Mouse (Mus musculus) NIH3T3 (cell line): ENCODE measurements around the gene Serpinb11.

Experiments used
- DNase-seq: peaks from one replicate; pipeline ENCODE4 v3.0.0-alpha.2; 2012; ENCODE audit warnings: low read depth

Serpinb11 gene

DNA sequence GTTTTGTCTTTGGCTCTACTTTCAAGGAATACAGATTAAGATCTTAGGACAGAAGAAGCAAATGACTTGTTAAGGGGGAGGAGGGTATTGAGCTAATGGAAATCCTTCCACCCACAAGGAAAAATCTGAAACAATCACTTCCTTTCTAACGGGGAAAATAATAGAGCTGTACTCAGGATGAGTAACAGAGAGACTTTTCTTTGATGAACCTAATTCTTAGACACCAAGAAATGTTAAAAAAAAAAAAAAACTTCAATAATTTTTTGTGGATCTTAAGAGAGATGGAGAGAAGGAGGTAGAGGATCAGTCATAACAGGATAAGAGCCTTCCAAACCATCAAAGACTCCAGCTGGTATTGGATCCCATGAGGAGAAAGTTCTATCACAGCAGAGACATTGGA is at the start of gene Serpinb11:
TSS of gene Serpinb11 (plus strand) at position 301 of the 400 bp plus-strand sequence.
- no peak for DNase-seq

DNA sequence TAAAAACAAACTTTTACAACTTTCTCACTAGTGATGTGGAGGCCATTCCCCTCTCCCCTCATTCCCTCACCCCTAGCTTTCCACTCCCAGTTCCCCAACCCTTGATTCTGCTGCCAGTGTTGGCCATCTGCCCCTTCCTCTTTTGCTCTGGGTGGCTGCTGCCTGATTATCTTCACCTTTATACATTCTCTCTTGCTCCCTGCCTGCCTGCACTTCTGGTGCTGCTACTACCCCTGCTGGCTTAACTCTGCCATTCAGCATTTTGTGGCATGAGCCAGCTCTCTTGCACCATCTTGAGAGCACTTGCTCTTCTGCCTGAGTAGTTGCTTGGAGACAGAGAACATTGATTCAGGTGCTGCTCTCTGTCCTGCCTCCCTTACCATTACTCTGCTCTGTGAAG is 15.0 kb upstream of the Serpinb11 start:
- DNase-seq, result no peak

DNA sequence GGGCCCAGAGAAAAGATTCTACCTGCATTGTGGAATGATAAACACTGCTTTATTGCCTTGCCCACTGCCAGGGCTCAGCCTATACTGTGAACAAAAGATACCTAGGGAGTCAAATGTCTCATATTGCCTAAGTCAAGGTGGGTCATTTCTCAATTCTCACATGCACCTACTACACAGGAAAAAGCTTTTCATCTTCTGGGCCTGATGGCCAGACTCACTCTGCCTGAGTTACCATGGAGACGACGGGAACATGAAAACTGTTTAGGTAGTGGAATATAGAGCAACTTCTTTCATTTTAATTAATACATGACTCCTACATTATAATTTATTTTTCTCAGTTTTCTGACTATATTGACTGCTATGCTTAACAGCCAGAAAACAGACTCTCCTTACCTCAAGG is 14.2 kb upstream of the Serpinb11 start:
- no peak for DNase-seq

DNA sequence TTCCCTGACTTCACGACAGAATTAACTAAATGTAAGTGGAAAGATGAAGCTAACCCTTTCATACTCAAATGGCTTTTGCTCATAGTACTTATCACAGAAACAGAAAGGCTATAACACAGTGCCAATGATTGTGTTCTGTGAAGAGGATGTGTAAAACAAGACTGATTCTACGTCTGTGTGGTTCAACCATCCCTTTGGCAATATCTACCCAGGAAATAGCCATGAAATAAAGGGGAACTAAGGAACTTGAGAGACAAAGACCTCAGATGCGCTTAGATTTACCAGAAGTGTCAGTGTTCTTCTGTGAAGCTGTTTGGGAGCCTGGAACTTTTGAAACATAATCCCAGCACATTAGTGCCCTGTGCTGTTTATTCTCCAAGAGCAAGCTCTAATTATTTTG is 10.6 kb upstream of the Serpinb11 start:
- no peak for DNase-seq

DNA sequence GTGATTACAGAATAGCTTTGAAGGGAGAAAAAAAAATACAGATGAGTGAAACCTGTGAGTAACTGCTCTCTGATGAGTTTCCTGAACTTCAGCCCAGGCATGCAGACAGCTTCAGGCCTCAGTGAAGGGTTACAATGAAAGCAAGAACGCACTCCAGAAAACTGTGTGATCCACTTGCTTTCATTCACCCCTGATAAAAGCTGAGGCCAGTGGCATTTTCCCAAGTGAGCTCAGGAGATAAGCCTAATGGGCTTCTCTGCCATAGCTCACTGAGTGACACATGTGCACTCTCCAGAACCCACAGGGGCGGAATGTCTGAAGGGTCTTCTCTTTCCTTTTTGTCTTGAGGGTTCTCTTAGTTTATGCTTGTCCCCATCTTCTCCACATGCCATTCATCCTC is 9.9 kb upstream of the Serpinb11 start:
- DNase-seq, result no peak

DNA sequence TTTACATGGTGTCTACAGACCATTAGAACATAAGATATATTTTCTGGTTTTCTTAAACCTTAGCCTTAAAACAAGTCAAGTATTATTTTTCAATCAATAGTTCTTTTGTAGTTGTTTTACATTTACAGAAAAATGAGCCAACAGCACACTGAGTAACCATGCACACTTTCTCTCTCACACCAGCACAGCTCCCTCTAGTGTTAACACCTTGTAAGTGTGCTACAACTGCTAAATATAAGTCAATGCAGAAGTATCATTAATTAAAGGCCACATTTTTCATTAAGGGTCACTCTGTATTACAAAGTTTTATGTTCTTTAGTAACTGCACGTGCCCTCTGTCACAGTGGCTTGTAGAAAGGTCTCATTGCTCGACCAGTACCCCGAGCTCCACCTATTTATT is 8.0 kb upstream of the Serpinb11 start:
- DNase-seq, result peak; percentile 6

DNA sequence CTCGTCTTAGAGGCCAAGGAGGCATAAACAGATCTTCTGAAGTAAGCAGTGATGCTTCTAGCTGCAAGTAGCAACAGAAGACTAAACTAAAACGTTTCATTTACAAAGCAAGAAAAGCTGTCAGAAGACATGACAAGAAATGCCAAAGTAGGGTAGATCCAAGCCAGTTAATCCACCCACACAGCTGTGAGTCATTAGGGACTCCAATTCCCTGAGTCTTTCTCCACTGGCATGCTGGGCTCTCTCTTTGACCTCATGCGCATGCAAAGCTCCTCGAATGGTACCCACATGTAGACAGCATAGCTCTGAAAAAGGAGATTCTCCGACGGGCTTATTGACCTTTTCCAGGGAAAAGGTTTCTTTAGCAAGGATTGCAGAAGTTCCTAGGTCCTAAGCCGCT is 5.0 kb downstream of the Serpinb11 start:
- DNase-seq, result peak; percentile 11

DNA sequence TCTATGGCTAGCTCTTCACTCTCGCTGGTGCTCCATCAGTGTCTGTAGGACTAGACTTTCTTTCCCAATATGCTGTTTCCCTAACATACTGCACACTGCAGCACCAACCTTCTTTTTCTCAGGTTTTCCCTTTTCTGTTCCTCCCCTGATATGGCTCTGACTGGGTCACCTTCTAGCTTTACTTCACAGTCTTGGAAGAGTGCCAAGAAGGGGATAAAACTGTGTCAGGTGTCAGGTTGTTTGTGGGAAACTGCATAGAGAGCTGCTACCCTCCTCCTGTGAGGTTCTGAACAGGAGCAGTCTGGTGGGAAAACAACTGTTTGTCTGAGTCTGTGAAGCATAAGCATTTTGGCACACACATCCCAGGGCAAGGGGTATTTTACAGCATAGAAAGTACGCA is 7.9 kb downstream of the Serpinb11 start:
- DNase-seq, result no peak

DNA sequence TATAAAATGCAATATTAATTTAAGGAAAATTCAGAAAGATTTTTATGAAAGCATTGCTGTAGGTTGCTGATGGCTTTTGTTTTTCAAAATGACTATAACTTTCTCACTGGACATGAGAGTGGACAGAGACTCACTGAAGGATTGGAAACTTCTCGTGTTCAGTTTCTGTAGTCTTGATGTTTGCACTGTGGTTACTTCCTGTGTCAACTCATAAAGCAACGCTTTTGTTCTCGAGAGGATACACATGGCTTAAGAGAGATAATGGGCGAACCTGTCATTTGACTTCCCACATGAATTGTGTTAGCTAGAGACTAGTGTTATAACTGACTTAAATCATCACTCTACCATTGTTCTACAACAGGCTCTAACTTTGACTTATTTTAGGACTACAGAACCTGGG is 16.0 kb downstream of the Serpinb11 start:
- no peak for DNase-seq

DNA sequence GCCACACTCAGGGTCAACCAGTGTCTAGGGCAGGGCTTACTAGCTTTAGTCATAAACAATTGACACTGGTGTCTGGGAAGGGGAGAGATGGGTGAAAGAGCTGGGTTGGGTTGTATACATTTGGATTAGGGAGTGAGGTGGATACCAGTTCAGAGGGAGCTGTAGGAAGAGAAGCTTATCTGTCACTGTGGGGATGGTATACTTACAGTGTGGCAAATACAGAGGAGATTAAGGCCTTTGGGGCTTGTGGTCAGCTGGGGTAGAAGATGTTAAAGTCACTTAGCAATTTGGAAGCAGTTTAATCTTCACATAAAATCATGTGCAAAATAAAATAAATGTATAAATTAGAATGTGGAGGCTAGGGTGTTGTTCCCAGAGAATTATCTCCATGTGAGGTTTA is 17.4 kb downstream of the Serpinb11 start:
- no peak for DNase-seq

DNA sequence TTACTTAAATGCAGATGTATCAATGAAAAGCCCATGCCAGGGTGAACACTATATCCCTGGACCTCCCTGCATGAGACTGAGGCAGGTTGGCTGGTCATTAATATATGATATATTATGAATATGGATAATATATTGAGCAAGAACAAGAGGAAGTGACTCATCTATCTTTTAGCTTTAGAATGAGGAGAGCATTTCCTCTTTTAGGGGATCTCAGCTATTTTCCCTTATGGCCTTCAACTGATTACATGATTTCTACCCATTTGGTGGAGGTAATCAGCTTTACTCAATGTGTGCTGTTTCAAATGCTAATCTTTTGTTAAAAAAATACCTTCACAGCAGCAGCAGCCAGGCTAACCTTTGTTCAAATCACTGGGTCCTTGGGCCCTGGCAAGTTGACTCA is 20.5 kb downstream of the Serpinb11 start:
- no peak for DNase-seq

DNA sequence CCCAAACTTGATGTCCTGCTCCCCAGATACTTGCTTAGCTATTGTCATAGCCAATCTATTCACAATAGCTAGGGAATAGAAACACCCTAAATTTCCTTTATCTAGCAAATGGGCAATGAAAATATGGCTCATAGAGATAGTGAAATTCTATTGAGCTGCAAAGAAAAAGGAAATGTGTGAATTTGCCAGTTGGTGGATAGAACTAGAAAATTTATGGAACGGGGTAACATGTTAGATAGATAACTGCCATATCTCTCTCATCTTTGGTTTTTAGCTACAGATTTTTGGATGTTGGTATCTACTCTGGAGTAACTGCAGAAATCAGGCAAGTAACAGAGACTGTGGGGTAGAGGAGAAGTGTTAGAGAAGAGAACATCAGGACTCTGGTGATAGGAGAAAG is 21.4 kb downstream of the Serpinb11 start:
- no peak for DNase-seq

DNA sequence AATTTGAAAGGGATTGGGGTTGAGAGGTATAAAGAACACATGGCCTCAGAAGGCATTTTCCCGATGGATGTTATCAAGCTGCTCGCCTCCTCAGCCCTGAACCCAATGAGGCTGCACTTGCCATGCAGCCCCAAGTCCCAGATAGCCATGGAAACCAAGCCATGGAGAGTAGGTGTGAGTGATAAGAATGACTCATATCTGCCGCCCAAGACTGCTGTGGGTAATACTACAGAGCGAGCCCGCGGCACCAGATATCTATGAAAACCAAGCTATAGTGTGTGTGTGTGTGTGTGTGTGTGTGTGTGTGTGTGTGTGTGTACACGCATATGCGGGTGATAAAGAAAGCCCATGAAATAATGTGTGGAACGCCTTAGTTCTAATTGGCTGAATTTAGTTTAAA is 23.5 kb downstream of the Serpinb11 start:
- DNase-seq, result no peak

DNA sequence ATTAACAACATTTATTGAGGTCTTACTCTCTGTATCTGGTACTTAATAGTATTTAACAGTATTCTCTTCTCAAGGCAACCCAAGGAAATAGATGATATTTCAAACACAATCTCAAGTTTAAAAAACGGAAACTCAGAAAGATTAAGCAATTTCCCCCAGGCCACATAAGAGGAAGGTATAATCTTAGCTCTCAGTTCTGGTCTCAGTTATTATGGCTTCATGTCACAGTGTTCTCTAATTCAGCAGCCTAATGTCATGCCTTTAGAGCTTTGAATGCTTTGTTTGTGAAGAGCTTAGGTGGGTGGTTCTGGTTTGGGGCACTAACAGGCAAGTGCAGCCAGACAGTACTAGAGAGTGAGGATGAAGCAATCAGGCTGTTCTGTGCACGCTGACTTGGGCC is 28.8 kb downstream of the Serpinb11 start:
- no peak for DNase-seq

DNA sequence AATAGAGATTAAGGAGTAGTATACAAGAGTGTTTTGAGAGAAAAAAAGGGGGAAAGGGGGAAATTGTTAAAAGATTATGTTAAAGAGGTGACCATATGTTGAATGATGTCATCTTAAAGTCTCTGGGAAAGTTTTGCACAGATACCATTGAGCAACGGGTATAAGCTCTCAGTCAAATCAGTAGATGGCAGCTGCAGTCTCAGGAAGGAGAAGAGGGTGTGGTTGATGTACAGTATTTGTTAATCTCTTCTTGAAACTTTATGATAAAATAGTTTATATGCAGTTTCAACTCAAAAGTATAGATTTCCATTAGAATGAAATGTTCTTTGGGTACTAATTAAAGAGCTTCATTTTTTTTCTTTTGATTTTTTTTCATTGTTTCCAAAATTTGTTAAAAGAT is 36.5 kb downstream of the Serpinb11 start:
- DNase-seq, result no peak

DNA sequence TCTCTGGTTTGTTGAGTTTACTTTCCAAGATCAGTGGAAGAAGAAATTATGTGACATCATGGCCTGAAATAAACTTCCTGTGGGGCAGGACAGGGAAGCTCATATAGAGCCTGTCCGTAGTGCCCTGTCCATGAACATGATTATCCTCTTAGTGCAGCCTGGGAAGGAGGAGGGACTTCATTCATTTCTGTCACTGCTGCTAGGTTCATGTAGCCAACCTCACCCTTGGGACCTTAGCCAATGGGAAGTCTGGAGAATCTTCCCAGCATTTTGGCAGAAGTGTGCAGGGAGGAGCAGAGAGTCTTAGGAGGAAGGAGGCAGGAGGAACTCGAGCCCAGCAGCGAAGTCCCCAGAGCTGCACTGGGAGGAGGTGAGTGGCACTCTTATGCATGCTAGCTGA is 38.4 kb downstream of the Serpinb11 start, which contains the start of gene Serpinb7:
TSS of gene Serpinb7 (plus strand) at position 301 of the 400 bp plus-strand sequence.
- DNase-seq, result no peak

DNA sequence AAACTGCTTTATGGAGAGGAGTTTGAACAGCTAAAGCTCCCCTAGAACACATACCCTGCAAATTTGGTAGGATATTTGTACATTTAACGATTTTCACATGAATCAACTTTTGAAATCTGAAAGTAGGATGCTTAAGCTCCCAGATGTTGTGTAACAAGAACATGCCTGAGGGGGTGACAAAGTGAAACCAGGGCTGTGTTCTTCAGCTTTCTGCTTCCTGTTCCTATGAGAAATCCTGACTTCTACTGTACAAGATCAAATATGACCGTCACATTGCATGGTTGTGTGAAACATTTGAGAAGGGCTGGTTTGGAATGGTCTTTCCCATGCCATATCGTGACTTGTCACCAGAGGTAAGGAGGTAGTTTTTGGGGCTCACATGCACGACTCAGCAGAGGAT is 41.1 kb downstream of the Serpinb11 start:
- no peak for DNase-seq

DNA sequence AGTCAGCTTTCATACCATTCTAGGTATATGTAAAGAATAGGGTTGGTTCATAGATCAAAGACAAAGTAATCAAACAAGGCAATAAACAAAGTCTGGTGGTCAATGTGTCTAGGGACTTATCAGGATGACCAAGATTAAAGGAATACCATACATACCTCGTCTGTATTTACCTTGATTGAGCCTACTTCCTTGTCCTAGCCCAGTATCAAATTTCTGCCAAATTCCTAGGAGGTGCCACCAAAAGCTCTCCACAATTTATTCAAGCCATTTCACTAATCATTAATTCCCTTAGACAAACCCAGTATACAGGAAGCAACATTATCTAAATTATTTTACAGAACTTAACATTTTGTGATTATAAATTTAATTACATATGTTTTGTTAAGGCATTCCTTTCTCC is 53.7 kb downstream of the Serpinb11 start:
- no peak for DNase-seq

DNA sequence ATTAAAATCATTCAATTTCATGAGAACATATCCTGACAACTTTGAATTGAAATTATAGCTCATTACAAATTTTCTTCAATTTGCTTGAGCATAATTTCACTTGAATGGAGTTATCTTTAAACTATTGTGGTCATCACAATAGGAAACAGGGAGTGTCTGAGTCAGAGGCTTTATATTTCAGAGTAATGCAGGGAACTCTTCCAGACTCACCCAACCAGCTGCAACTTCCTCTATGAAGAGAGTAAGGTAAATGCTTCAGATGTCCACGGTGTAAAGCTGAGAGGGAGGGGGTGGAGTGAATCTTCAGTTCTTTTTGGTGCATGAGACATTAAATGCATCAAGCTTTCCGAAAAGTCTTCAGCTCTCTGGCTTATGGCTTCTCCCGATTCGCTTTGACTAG is 61.5 kb downstream of the Serpinb11 start:
- no peak for DNase-seq
